Mouse (Mus musculus) heart, embryonic 15.5 days (tissue): ENCODE data around the gene Prkra. TPM values are rescaled to one million over a fixed set of nuclear protein-coding genes. Genes with fewer than 3 reads are reported as not detected.

ENCODE experiments used
- ATAC-seq: fragments of 200-750 bp; cut with Nextera tagmentation; replicated peaks from 2 replicates; pipeline ENCODE4 v1.8.0; 2017; ENCODE audit warnings: low read depth, moderate TSS enrichment; ENCODE audit not compliant: insufficient number of reproducible peaks, insufficient read depth, low FRiP score
- H3K27ac ChIP-seq: fragments of 300-500 bp; sonication (generic); 2 replicates; pipeline ENCODE4 v1.5.1; 2015; ENCODE audit warnings: mild to moderate bottlenecking, inconsistent platforms
- H3K27me3 ChIP-seq: fragments of 300-500 bp; sonication (generic); 2 replicates; pipeline ENCODE4 v1.6.1; 2015; ENCODE audit warnings: inconsistent platforms
- H3K36me3 ChIP-seq: fragments of 300-500 bp; sonication (generic); 2 replicates; pipeline ENCODE4 v1.6.1; 2015; ENCODE audit warnings: mild to moderate bottlenecking, inconsistent platforms
- H3K4me1 ChIP-seq: fragments of 300-500 bp; sonication (generic); replicated peaks from 2 replicates; pipeline ENCODE4 v1.6.1; 2015; ENCODE audit warnings: inconsistent platforms
- H3K4me2 ChIP-seq: fragments of 300-500 bp; sonication (generic); 2 replicates; pipeline ENCODE4 v1.6.1; 2015; ENCODE audit warnings: inconsistent platforms, mild to moderate bottlenecking, moderate library complexity
- H3K4me3 ChIP-seq: fragments of 300-500 bp; sonication (generic); 2 replicates; pipeline ENCODE4 v1.5.1; 2015; ENCODE audit warnings: mild to moderate bottlenecking, inconsistent platforms
- H3K9ac ChIP-seq: fragments of 300-500 bp; sonication (generic); 2 replicates; pipeline ENCODE4 v1.6.1; 2015; ENCODE audit warnings: mild to moderate bottlenecking, inconsistent platforms
- H3K9me3 ChIP-seq: fragments of 300-500 bp; sonication (generic); replicated peaks from 2 replicates; pipeline ENCODE4 v1.6.1; 2016; ENCODE audit warnings: inconsistent platforms
- WGBS: fragments of 180-500 bp; shearing (Covaris S2); methylation state at CpG from one replicate; pipeline ENCODE4 v1.1.7; 2015; ENCODE audit warnings: mixed read lengths; 5-methylcytosine and 5-hydroxymethylcytosine counted together
- polyA plus RNA-seq: library from polyadenylated mRNA; unstranded; fragments of >200 nt; fragmentation: Nextera tagmentation; extraction: Ambion mirVana; gene quantifications from 2 replicates; pipeline ENCODE4 v1.2.1, GENCODE M21; 2015

Prkra gene
- polyA plus RNA-seq, 1 experiment from 2014 or later, result 32.5 TPM

GRCm38 (mm10) chr2:76674725-76675427 lies 27.1 kb upstream of the Prkra start, which contains the start of gene Plekha3:
Gene Plekha3, plus strand, starts transcription at chr2:76675281.
- WGBS, result 4% methylated on average over 46 of the region's 52 CpGs
- H3K36me3 ChIP-seq, result no peaks in the 10 kb centered on the region

GRCm38 (mm10) chr2:76673472-76674081 lies 25.8 kb upstream of the Prkra start:
- ATAC-seq, result no peak
- peak overlapping the region; percentile 82 for H3K27ac ChIP-seq
- peak overlapping the region; percentile 57 for H3K4me3 ChIP-seq
- peak overlapping the region; percentile 75 for H3K4me2 ChIP-seq
- no peaks in the 10 kb centered on the region for H3K9me3 ChIP-seq
- WGBS, result 33% methylated on average over 7 of the region's 7 CpGs
- H3K36me3 ChIP-seq, result no peaks in the 10 kb centered on the region
- peaks cover 31% of the 10 kb centered on the region for H3K4me1 ChIP-seq
- no peaks in the 10 kb centered on the region for H3K27me3 ChIP-seq
- 0 out of 2 replicates have a peak overlapping the region, but pooled peaks have one; percentile 62 for H3K9ac ChIP-seq

More at GRCm38 (mm10) chr2:76674725-76675427, 27.1 kb upstream of the Prkra start, which contains the start of gene Plekha3:
- peak within 1 kb of the TSS; percentile 83 for H3K4me2 ChIP-seq
- H3K4me1 ChIP-seq, result peaks cover 31% of the 10 kb centered on the region
- peak within 1 kb of the TSS; percentile 93 for H3K4me3 ChIP-seq
- no peaks in the 10 kb centered on the region for H3K27me3 ChIP-seq
- H3K9me3 ChIP-seq, result no peaks in the 10 kb centered on the region
- ATAC-seq, result peak; percentile 80
- H3K27ac ChIP-seq, result peak within 1 kb of the TSS; percentile 78
- peak within 1 kb of the TSS; percentile 87 for H3K9ac ChIP-seq

DNA sequence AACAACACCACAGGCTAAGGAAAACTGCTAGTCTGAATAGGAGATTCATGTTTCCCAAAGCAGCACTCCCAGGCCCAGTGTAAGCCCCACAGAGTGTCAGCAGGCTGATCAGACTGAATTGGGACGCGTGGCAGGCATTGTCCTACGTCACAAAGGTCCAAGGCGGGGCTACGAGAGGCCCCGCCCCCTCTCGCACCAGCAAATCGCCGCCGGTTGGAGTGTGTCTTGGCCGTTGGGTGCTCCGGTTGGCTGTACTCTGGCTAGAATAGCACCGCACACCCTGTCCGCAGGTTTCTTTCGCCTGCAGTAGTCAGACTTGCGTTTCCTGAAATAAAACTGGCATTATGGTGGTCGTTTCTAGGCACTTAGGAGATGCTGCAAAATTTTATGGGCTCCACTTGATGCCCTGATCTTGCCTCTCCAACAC lies 25.2 kb upstream of the Prkra start, which contains the start of gene Fkbp7:
TSS of gene Fkbp7 (minus strand) at position 151 of the 427 bp plus-strand sequence.
- Histone ChIP-seq H3K27me3 (no peaks in the 10 kb centered on the region), H3K4me1 (peaks cover 31% of the 10 kb centered on the region), H3K36me3 (no peaks in the 10 kb centered on the region), H3K4me2 (peak within 1 kb of the TSS; percentile 75), H3K9me3 (no peaks in the 10 kb centered on the region), H3K4me3 (peak within 1 kb of the TSS; percentile 57), H3K27ac (peak within 1 kb of the TSS; percentile 82), H3K9ac (peak within 1 kb of the TSS; percentile 62)
- ATAC-seq, result peak; percentile 92
- 1% methylated on average over 17 of the region's 17 CpGs for WGBS

GRCm38 (mm10) chr2:76672134-76672745 lies 24.4 kb upstream of the Prkra start:
- Histone ChIP-seq H3K4me2 (peak overlapping the region; percentile 75), H3K4me3 (peak overlapping the region; percentile 57), H3K9ac (peak overlapping the region; percentile 62), H3K27me3 (no peaks in the 10 kb centered on the region), H3K36me3 (no peaks in the 10 kb centered on the region), H3K27ac (peak overlapping the region; percentile 82), H3K4me1 (peaks cover 34% of the 10 kb centered on the region), H3K9me3 (no peaks in the 10 kb centered on the region)
- ATAC-seq, result no peak
- WGBS, result 22% methylated on average over 9 of the region's 9 CpGs

DNA sequence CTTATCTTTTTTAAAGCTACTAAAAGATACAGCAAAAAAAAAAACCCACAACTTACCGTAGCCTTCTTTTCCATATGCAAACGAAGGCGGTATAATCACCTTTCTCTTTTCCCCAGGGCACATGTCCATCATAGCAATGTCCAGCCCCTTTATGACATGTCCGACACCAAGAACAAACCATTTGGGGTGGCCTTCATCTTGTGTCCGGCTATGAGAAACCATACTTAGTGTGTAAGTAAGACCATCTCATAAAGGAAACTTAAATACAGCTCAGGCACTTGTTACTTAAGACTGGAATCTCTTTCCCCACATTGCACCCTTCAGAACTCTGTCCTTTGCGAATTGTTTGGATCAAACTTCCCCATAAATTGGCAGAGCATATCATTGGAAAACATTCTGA lies 23.8 kb upstream of the Prkra start:
- Histone ChIP-seq H3K36me3 (no peaks in the 10 kb centered on the region), H3K4me3 (peak overlapping the region; percentile 57), H3K4me1 (peaks cover 31% of the 10 kb centered on the region), H3K4me2 (peak overlapping the region; percentile 75), H3K27me3 (no peaks in the 10 kb centered on the region), H3K9me3 (no peaks in the 10 kb centered on the region), H3K9ac (peak overlapping the region; percentile 62; the same call in 1 of the 2 replicates), H3K27ac (peak overlapping the region; percentile 82; the same call in 1 of the 2 replicates)
- WGBS, result 84% methylated on average over 6 of the region's 6 CpGs
- no peak for ATAC-seq

GRCm38 (mm10) chr2:76667200-76667599 lies 19.4 kb upstream of the Prkra start:
- Histone ChIP-seq H3K4me2 (no peak overlapping the region), H3K27me3 (no peaks in the 10 kb centered on the region), H3K9ac (no peak overlapping the region), H3K36me3 (peaks cover 20% of the 10 kb centered on the region; the same call in 1 of the 2 replicates), H3K9me3 (no peaks in the 10 kb centered on the region), H3K4me3 (no peak overlapping the region), H3K27ac (no peak overlapping the region), H3K4me1 (peaks cover 12% of the 10 kb centered on the region)
- WGBS, result 46% methylated on average over 5 of the region's 5 CpGs
- ATAC-seq, result no peak

DNA sequence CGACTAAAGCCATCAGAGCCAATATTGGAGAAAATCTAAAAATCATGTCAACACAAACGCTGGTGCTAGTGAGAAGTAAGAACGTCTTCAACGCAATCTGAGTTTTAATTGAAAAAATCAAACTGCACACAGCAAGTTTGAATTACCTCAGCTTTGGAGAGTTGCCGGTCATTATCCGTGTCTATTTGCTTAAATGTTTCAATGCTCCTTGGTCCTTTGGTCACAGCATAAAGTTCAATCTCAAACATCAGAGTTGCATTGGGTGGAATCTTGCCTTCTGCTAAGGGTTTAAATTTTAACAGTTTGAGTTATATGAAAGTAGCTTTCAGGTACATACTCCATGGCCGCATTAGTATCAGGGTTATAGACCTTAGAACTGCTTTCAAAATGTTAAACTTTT lies 17.7 kb upstream of the Prkra start:
- Histone ChIP-seq H3K27me3 (no peaks in the 10 kb centered on the region), H3K4me2 (no peak overlapping the region), H3K36me3 (peaks cover 26% of the 10 kb centered on the region; the same call in 1 of the 2 replicates), H3K9ac (no peak overlapping the region), H3K9me3 (no peaks in the 10 kb centered on the region), H3K4me1 (peaks cover 3% of the 10 kb centered on the region), H3K4me3 (no peak overlapping the region), H3K27ac (no peak overlapping the region)
- no peak for ATAC-seq
- 93% methylated on average over 7 of the region's 7 CpGs for WGBS

- Histone ChIP-seq H3K4me2 (no peak overlapping the region), H3K4me1 (no peaks in the 10 kb centered on the region), H3K4me3 (no peak overlapping the region), H3K27me3 (no peaks in the 10 kb centered on the region), H3K36me3 (peaks cover 17% of the 10 kb centered on the region; the same call in 1 of the 2 replicates), H3K27ac (no peak overlapping the region), H3K9me3 (no peaks in the 10 kb centered on the region), H3K9ac (no peak overlapping the region)
- WGBS, result 57% methylated on average over 6 of the region's 8 CpGs
- ATAC-seq, result no peak
Observed at GRCm38 (mm10) chr2:76659419-76659818, 11.6 kb upstream of the Prkra start.

DNA sequence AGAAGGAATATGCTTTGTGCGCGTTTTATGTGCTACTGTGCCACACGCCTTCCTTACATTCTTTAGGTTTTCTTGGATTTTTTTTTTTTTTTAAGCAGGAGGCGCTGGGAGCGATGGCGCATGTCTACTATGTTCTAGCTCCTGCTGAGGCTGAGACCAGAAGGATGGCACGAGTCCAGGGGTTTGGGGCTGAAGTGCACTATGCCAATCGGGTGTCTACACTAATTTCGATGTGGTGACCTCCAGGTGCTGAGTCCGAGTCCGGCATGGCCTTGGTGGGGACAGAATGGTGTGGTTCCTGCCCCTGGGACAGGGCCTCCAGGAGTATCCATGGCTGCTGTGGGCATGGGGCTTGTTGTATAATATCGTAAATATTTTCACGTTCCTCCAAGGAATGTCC lies 10.7 kb upstream of the Prkra start:
- no peaks in the 10 kb centered on the region for H3K4me1 ChIP-seq
- no peak overlapping the region for H3K27ac ChIP-seq
- WGBS, result 78% methylated on average over 13 of the region's 13 CpGs
- H3K27me3 ChIP-seq, result no peaks in the 10 kb centered on the region
- peaks cover 12% of the 10 kb centered on the region; the same call in 1 of the 2 replicates for H3K36me3 ChIP-seq
- no peaks in the 10 kb centered on the region for H3K9me3 ChIP-seq
- no peak overlapping the region for H3K4me2 ChIP-seq
- no peak for ATAC-seq
- H3K4me3 ChIP-seq, result no peak overlapping the region
- H3K9ac ChIP-seq, result no peak overlapping the region

DNA sequence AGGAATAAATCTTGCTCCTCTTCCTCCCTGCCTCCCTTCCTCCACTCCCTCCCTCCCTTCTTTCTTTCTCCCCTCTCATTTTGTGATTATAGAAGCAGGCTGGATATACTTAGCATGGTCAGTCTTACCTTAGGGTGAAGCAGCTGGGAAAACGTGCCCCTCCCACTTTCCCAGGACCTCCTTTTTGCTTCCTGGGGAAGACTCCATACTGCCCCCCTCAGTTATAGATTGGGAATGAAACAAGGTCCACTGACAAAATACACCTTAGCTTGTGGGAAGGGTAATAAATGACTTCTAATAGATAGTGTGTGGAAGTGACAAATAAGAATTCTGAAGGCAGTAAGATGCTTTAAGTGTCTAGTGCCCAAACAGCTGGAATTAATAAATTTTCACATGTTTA lies 8.2 kb upstream of the Prkra start:
- 3% methylated on average over 1 of the region's 1 CpGs for WGBS

DNA sequence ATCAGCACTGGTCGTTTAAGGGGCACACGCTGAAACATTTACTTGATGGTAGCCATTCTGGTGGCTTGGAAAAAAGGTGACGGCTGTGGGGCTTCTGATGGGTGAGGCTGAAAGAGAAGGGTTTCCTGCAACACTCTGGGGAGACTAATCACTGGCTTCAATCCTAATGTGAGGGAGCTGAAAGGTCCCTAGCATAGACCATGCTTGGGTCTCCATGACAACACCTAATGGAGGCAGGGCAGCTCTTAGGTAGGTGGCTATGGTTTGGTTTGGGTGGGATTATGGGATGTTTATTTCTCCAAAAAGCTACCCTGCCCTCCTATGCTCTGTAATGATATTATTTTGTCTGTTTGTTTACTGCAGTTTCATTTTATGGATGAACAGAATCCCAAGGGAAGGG lies 7.6 kb upstream of the Prkra start:
- no peak for ATAC-seq
- Histone ChIP-seq H3K9me3 (no peaks in the 10 kb centered on the region), H3K9ac (no peak overlapping the region), H3K27me3 (no peaks in the 10 kb centered on the region), H3K4me3 (no peak overlapping the region), H3K4me2 (no peak overlapping the region), H3K4me1 (no peaks in the 10 kb centered on the region), H3K27ac (no peak overlapping the region), H3K36me3 (no peaks in the 10 kb centered on the region)
- WGBS, result 73% methylated on average over 3 of the region's 3 CpGs

More for the DNA sequence above, 8.2 kb upstream of the Prkra start:
- Histone ChIP-seq H3K27me3 (no peaks in the 10 kb centered on the region), H3K4me1 (no peaks in the 10 kb centered on the region), H3K9ac (no peak overlapping the region), H3K36me3 (no peaks in the 10 kb centered on the region), H3K4me2 (no peak overlapping the region), H3K9me3 (no peaks in the 10 kb centered on the region), H3K4me3 (no peak overlapping the region), H3K27ac (no peak overlapping the region)
- no peak for ATAC-seq
